Mouse (Mus musculus) testis, adult 2 months (tissue): Measurements from ENCODE around the gene Fhad1. TPM values are rescaled to one million over a fixed set of nuclear protein-coding genes. Genes with fewer than 3 reads are reported as not detected.

Experiments
- H3K27ac ChIP-seq: fragments of 200-500 bp; 2 replicates; pipeline ENCODE4 v1.5.1; 2012; ENCODE audit warnings: low read depth, low read length; ENCODE audit not compliant: control insufficient read depth, insufficient read depth
- H3K27me3 ChIP-seq: fragments of 200-500 bp; 2 replicates; pipeline ENCODE4 v1.6.1; 2012; ENCODE audit warnings: mild to moderate bottlenecking, low read length, moderate library complexity; ENCODE audit not compliant: control insufficient read depth, insufficient read depth
- H3K36me3 ChIP-seq: fragments of 200-500 bp; 2 replicates; pipeline ENCODE4 v1.6.1; 2012; ENCODE audit warnings: mild to moderate bottlenecking, low read length; ENCODE audit not compliant: control insufficient read depth, insufficient read depth
- H3K4me1 ChIP-seq: fragments of 200-500 bp; 2 replicates; pipeline ENCODE4 v1.6.1; 2012; ENCODE audit warnings: low read length; ENCODE audit not compliant: control insufficient read depth, insufficient read depth
- H3K4me3 ChIP-seq: fragments of 200-500 bp; 2 replicates; pipeline ENCODE4 v1.5.1; 2012; ENCODE audit warnings: low read depth, mild to moderate bottlenecking, low read length, moderate library complexity, mixed read lengths; ENCODE audit not compliant: control insufficient read depth
- CTCF ChIP-seq: fragments of 200-500 bp; IDR thresholded peaks from 2 replicates; pipeline ENCODE4 v1.5.1; 2012; ENCODE audit warnings: low read depth, mild to moderate bottlenecking, inconsistent platforms, low read length, moderate library complexity; ENCODE audit not compliant: control insufficient read depth, insufficient read depth, insufficient replicate concordance
- POLR2A ChIP-seq: fragments of 200-500 bp; IDR thresholded peaks from 2 replicates; pipeline ENCODE4 v1.6.1; 2012; ENCODE audit warnings: low read depth, mild to moderate bottlenecking, inconsistent platforms, low read length, moderate library complexity; ENCODE audit not compliant: control insufficient read depth
- polyA plus RNA-seq: library from polyadenylated mRNA; depleted of rRNA; stranded (reverse); fragments of >200 nt; gene quantifications from 2 replicates; pipeline ENCODE4 v1.2.3, GENCODE M21; 2012

Fhad1 gene
- polyA plus RNA-seq, 1 experiment: 186 TPM

GRCm38 (mm10) chr4:141992530-141993204 lies 22.2 kb downstream of the Fhad1 start:
- TF ChIP-seq POLR2A: no peak
- no peak for TF ChIP-seq CTCF
- no peak overlapping the region for H3K4me3 ChIP-seq
- H3K36me3 ChIP-seq: no peaks in the 10 kb centered on the region
- no peaks in the 10 kb centered on the region for H3K27me3 ChIP-seq
- H3K27ac ChIP-seq: no peak overlapping the region
- H3K4me1 ChIP-seq: no peaks in the 10 kb centered on the region

- H3K36me3 ChIP-seq: no peaks in the 10 kb centered on the region
- no peaks in the 10 kb centered on the region for H3K4me1 ChIP-seq
- H3K27ac ChIP-seq: no peak overlapping the region
- H3K4me3 ChIP-seq: no peak overlapping the region
- no peaks in the 10 kb centered on the region for H3K27me3 ChIP-seq
- no peak for TF ChIP-seq POLR2A
- no peak for TF ChIP-seq CTCF
Observed at GRCm38 (mm10) chr4:141988178-141988577, 26.7 kb downstream of the Fhad1 start.

GRCm38 (mm10) chr4:141983689-141984088 lies 31.2 kb downstream of the Fhad1 start:
- Histone ChIP-seq H3K27me3 (no peaks in the 10 kb centered on the region), H3K36me3 (no peaks in the 10 kb centered on the region), H3K27ac (no peak overlapping the region), H3K4me3 (no peak overlapping the region), H3K4me1 (no peaks in the 10 kb centered on the region)
- TF ChIP-seq POLR2A (no peak), CTCF (no peak)

- no peak for TF ChIP-seq CTCF
- TF ChIP-seq POLR2A: no peak
- Histone ChIP-seq H3K4me1 (no peaks in the 10 kb centered on the region), H3K36me3 (no peaks in the 10 kb centered on the region), H3K27me3 (no peaks in the 10 kb centered on the region), H3K27ac (no peak overlapping the region), H3K4me3 (no peak overlapping the region)
Observed at GRCm38 (mm10) chr4:141981475-141981874, 33.4 kb downstream of the Fhad1 start.

GRCm38 (mm10) chr4:141978582-141978981 lies 36.3 kb downstream of the Fhad1 start:
- Histone ChIP-seq H3K27me3 (no peaks in the 10 kb centered on the region), H3K27ac (no peak overlapping the region), H3K36me3 (no peaks in the 10 kb centered on the region), H3K4me1 (no peaks in the 10 kb centered on the region), H3K4me3 (no peak overlapping the region)
- TF ChIP-seq POLR2A: no peak
- no peak for TF ChIP-seq CTCF

- Histone ChIP-seq H3K36me3 (no peaks in the 10 kb centered on the region), H3K27me3 (no peaks in the 10 kb centered on the region), H3K4me1 (no peaks in the 10 kb centered on the region), H3K4me3 (no peak overlapping the region), H3K27ac (no peak overlapping the region)
- TF ChIP-seq CTCF (no peak), POLR2A (no peak)
Observed at GRCm38 (mm10) chr4:141977346-141977745, 37.5 kb downstream of the Fhad1 start.

GRCm38 (mm10) chr4:141976163-141976562 lies 38.7 kb downstream of the Fhad1 start:
- Histone ChIP-seq H3K4me3 (no peak overlapping the region), H3K36me3 (no peaks in the 10 kb centered on the region), H3K4me1 (no peaks in the 10 kb centered on the region), H3K27me3 (no peaks in the 10 kb centered on the region), H3K27ac (no peak overlapping the region)
- TF ChIP-seq POLR2A (no peak), CTCF (peak; percentile 73; the same call in 1 of the 2 replicates)
